Mouse (Mus musculus): Measurements from ENCODE around the gene Fam72a.

Gene Fam72a

GRCm38 (mm10) chr1:131525586-131526271, 2.0 kb upstream of the Fam72a start:
- in situ Hi-C loops (cut with MboI; ENCODE audit: low pct_unique_long_range_greater_than_20kb in 1 of 2, low sequenced_read_pairs in 2 of 2, unreplicated experiment in 1 of 2): no loop called here

- in situ Hi-C loops (cut with MboI; ENCODE audit: low pct_unique_long_range_greater_than_20kb in 1 of 2, low sequenced_read_pairs in 2 of 2, unreplicated experiment in 1 of 2): no loop called here
These were observed 1.1 kb upstream of the Fam72a start for GRCm38 (mm10) chr1:131526371-131527270.

GRCm38 (mm10) chr1:131528081-131528507, 391 bp downstream of the Fam72a start:
- in situ Hi-C loops (cut with MboI; ENCODE audit: low pct_unique_long_range_greater_than_20kb in 1 of 2, low sequenced_read_pairs in 2 of 2, unreplicated experiment in 1 of 2): no loop called here

- in situ Hi-C loops (cut with MboI; ENCODE audit: low pct_unique_long_range_greater_than_20kb in 1 of 2, low sequenced_read_pairs in 2 of 2, unreplicated experiment in 1 of 2): no loop called here
These were observed 961 bp downstream of the Fam72a start for GRCm38 (mm10) chr1:131528561-131529166.

- in situ Hi-C loops (cut with MboI; ENCODE audit: low pct_unique_long_range_greater_than_20kb in 1 of 2, low sequenced_read_pairs in 2 of 2, unreplicated experiment in 1 of 2): no loop called here
These were observed 12.1 kb downstream of the Fam72a start for GRCm38 (mm10) chr1:131539771-131540170.

- in situ Hi-C loops (cut with MboI; ENCODE audit: low pct_unique_long_range_greater_than_20kb in 1 of 2, low sequenced_read_pairs in 2 of 2, unreplicated experiment in 1 of 2): no loop called here
These were observed 13.1 kb downstream of the Fam72a start for GRCm38 (mm10) chr1:131540795-131541194.

GRCm38 (mm10) chr1:131541431-131541830, 13.7 kb downstream of the Fam72a start:
- in situ Hi-C loops (cut with MboI; ENCODE audit: low pct_unique_long_range_greater_than_20kb in 1 of 2, low sequenced_read_pairs in 2 of 2, unreplicated experiment in 1 of 2): no loop called here

- in situ Hi-C loops (cut with MboI; ENCODE audit: low pct_unique_long_range_greater_than_20kb in 1 of 2, low sequenced_read_pairs in 2 of 2, unreplicated experiment in 1 of 2): no loop called here
These were observed 14.2 kb downstream of the Fam72a start for GRCm38 (mm10) chr1:131541903-131542302.

GRCm38 (mm10) chr1:131543886-131544565, 16.3 kb downstream of the Fam72a start:
- in situ Hi-C loops (cut with MboI; ENCODE audit: low pct_unique_long_range_greater_than_20kb in 1 of 2, low sequenced_read_pairs in 2 of 2, unreplicated experiment in 1 of 2): no loop called here

- in situ Hi-C loops (cut with MboI; ENCODE audit: low pct_unique_long_range_greater_than_20kb in 1 of 2, low sequenced_read_pairs in 2 of 2, unreplicated experiment in 1 of 2): no loop called here
These were observed 19.3 kb downstream of the Fam72a start for GRCm38 (mm10) chr1:131546798-131547690.

- in situ Hi-C loops (cut with MboI; ENCODE audit: low pct_unique_long_range_greater_than_20kb in 1 of 2, low sequenced_read_pairs in 2 of 2, unreplicated experiment in 1 of 2): no loop called here
These were observed 21.0 kb downstream of the Fam72a start for GRCm38 (mm10) chr1:131548494-131549365.

- in situ Hi-C loops (cut with MboI; ENCODE audit: low pct_unique_long_range_greater_than_20kb in 1 of 2, low sequenced_read_pairs in 2 of 2, unreplicated experiment in 1 of 2): loop anchor here (5.0 to 10.0 kb wide), 2 partner anchors 277 to 280 kb away; partner anchors contain the start of gene Ikbke (in 1 of the 2)
These were observed 24.3 kb downstream of the Fam72a start for GRCm38 (mm10) chr1:131551956-131552355.

- in situ Hi-C loops (cut with MboI; ENCODE audit: low pct_unique_long_range_greater_than_20kb in 1 of 2, low sequenced_read_pairs in 2 of 2, unreplicated experiment in 1 of 2): loop anchor here (5.0 to 10.0 kb wide), 2 partner anchors 279 to 281 kb away; partner anchors contain the start of gene Ikbke (in 1 of the 2)
These were observed 25.7 kb downstream of the Fam72a start for GRCm38 (mm10) chr1:131553428-131553827.

- in situ Hi-C loops (cut with MboI; ENCODE audit: low pct_unique_long_range_greater_than_20kb in 1 of 2, low sequenced_read_pairs in 2 of 2, unreplicated experiment in 1 of 2): loop anchor here in 1 of 2 experiments (10.0 kb wide), 1 partner anchor 280 kb away; the partner anchor contains the start of gene Ikbke
These were observed 27.5 kb downstream of the Fam72a start for GRCm38 (mm10) chr1:131555042-131555812.

- in situ Hi-C loops (cut with MboI; ENCODE audit: low pct_unique_long_range_greater_than_20kb in 1 of 2, low sequenced_read_pairs in 2 of 2, unreplicated experiment in 1 of 2): no loop called here
These were observed 32.8 kb downstream of the Fam72a start for GRCm38 (mm10) chr1:131560500-131560899.

- in situ Hi-C loops (cut with MboI; ENCODE audit: low pct_unique_long_range_greater_than_20kb in 1 of 2, low sequenced_read_pairs in 2 of 2, unreplicated experiment in 1 of 2): no loop called here
These were observed 34.4 kb downstream of the Fam72a start for GRCm38 (mm10) chr1:131562081-131562480.

Measured in mouse embryonic stem cell (cell line).